Mouse (Mus musculus): ENCODE measurements around the gene Tnfrsf18. TPM values are rescaled to one million over a fixed set of nuclear protein-coding genes. Genes with fewer than 3 reads are reported as not detected.
A peak's percentile ranks its signal among the peaks of the same experiment; 100 is the strongest.

Tnfrsf18 gene
- polyA plus RNA-seq, 1 experiment: not detected

DNA sequence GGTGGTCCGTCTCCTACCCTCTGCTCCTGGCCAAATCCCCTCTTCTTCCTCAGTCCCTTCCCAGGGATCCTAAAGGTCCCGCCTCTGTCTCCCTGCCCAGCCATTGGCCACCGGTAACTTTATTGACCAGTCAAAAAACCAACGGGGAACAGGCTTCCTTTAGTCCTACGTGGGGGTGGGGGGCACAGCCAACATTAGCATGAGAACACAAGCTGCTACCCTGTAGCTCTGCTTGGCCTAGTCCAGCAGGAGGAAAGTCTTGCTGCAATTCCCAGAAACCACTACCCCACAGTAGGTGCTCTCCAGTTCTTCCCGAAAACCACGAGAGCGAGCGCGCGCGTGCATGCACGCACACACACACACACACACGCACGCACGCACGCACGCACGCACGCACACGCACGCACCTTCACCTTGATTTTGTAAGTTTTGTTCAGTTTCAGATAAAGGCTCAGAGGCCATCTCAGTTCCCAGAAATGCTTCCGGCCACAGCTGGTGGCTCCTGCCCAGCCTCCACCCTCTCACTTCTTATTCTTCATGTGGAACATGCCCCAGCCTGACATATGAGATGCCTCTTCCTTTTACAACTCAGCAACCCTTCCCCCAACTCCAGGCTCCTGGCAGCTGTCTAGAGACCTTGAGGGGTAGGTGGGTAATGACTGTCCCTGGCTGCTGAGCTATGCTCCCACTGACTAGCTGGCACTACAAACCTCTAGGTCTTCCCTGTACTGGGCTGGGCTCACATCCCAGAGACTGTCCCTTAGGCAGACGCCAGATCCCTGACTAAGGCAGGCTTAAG, 5.8 kb downstream of the Tnfrsf18 start:
- H3K4me1 ChIP-seq (ENCODE audit: control insufficient read depth, insufficient read depth, low read length): peaks cover 19% of the 10 kb centered on the region
- peak overlapping the region; percentile 72 for H3K4me3 ChIP-seq (ENCODE audit: control insufficient read depth, low read depth, low read length)
- H3K27me3 ChIP-seq (ENCODE audit: control insufficient read depth, insufficient read depth, low read length): no peaks in the 10 kb centered on the region
- H3K36me3 ChIP-seq (ENCODE audit: control insufficient read depth, insufficient read depth, low read length): no peaks in the 10 kb centered on the region
- H3K27ac ChIP-seq (ENCODE audit: control insufficient read depth, insufficient read depth, low read depth, low read length): peak overlapping the region; percentile 63
- TF ChIP-seq CTCF (IDR thresholded peaks at IDR 0.05; ENCODE audit: control insufficient read depth, insufficient read depth, insufficient replicate concordance, low read depth, low read length): no peak

DNA sequence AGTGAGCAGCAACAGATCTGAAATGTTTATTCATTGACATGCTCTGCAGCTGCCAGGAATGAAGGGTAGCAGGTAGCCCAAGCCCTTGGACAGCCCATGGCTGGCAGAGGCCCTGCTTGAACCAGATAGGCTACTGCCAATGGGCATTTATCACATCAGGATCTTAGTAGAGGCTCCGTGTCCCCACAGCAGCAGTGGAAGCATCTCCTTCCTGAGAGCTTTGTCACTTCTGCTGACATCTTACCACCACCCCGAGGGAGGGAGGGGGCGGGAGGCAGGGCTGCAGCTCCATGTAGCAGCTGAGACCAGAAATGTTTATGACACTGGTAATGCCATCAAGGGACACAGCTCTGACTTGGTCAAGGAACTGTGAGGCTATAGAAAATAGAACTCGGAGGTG, 6.9 kb downstream of the Tnfrsf18 start:
- Histone ChIP-seq H3K4me3 (ENCODE audit: control insufficient read depth, low read depth, low read length) (no peak overlapping the region), H3K36me3 (ENCODE audit: control insufficient read depth, insufficient read depth, low read length) (no peaks in the 10 kb centered on the region), H3K27me3 (ENCODE audit: control insufficient read depth, insufficient read depth, low read length) (no peaks in the 10 kb centered on the region), H3K27ac (ENCODE audit: control insufficient read depth, insufficient read depth, low read depth, low read length) (no peak overlapping the region), H3K4me1 (ENCODE audit: control insufficient read depth, insufficient read depth, low read length) (peaks cover 19% of the 10 kb centered on the region)
- TF ChIP-seq POLR2A (IDR thresholded peaks at IDR 0.05; ENCODE audit: control insufficient read depth, low read depth, low read length) (0 out of 2 replicates have a peak, but pooled peaks have one; percentile 27), CTCF (IDR thresholded peaks at IDR 0.05; ENCODE audit: control insufficient read depth, insufficient read depth, insufficient replicate concordance, low read depth, low read length) (no peak)

DNA sequence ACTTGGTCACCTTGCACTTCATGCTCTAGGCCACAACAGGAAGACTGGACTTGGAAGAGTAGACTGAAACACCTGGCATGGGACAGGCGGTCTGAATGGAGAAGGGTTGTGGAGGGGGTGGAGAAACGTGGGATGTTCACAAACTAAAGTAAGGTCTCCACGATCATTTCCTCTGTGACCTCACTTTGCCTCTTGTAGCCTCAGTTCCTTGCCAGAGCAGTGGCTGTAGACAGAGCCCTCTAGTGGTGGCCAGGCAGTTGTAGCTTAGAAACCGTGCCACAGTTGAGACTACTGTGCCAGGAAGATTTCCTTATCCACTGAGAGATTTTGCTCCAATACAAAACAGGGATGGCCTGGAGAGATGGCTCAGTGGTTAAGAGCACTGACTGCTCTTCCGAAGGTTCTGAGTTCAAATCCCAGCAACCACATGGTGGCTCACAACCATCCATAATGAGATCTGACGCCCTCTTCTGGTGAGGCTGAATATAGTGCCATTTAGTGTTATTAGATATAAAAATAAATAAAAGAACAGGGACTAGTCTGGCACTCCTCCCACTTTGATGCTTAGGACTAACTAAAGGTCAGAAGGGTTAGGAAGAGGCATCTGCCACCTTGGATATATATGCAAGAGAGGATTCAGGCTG, 7.6 kb downstream of the Tnfrsf18 start:
- Histone ChIP-seq H3K27ac (ENCODE audit: control insufficient read depth, insufficient read depth, low read depth, low read length) (no peak overlapping the region), H3K36me3 (ENCODE audit: control insufficient read depth, insufficient read depth, low read length) (no peaks in the 10 kb centered on the region), H3K4me3 (ENCODE audit: control insufficient read depth, low read depth, low read length) (no peak overlapping the region), H3K27me3 (ENCODE audit: control insufficient read depth, insufficient read depth, low read length) (no peaks in the 10 kb centered on the region), H3K4me1 (ENCODE audit: control insufficient read depth, insufficient read depth, low read length) (peaks cover 19% of the 10 kb centered on the region)
- TF ChIP-seq CTCF (IDR thresholded peaks at IDR 0.05; ENCODE audit: control insufficient read depth, insufficient read depth, insufficient replicate concordance, low read depth, low read length) (peak; percentile 25; the same call in 1 of the 2 replicates), POLR2A (IDR thresholded peaks at IDR 0.05; ENCODE audit: control insufficient read depth, low read depth, low read length) (no peak)

DNA sequence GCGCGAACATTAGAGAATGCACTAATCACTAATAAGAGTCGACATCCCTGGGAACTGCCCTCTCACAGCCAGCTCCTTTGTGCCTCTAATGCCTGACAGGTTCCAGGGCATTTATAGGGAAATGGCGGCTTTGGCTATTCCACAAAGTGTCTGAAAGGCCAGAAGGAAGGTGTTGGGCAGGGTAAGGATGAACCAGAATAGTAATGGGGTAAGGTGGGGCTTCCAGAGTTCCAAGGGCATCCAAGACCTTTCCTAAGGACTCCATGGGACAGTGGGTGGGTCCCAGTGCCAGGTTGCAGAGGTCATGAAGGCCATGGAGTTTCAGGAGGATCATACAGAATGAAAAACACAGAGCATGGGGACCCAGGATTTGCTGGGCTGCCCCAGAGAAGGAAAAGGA, 8.3 kb downstream of the Tnfrsf18 start:
- TF ChIP-seq POLR2A (IDR thresholded peaks at IDR 0.05; ENCODE audit: control insufficient read depth, low read depth, low read length): no peak
- TF ChIP-seq CTCF (IDR thresholded peaks at IDR 0.05; ENCODE audit: control insufficient read depth, insufficient read depth, insufficient replicate concordance, low read depth, low read length): no peak
- Histone ChIP-seq H3K4me3 (ENCODE audit: control insufficient read depth, low read depth, low read length) (no peak overlapping the region), H3K36me3 (ENCODE audit: control insufficient read depth, insufficient read depth, low read length) (no peaks in the 10 kb centered on the region), H3K4me1 (ENCODE audit: control insufficient read depth, insufficient read depth, low read length) (peaks cover 19% of the 10 kb centered on the region), H3K27ac (ENCODE audit: control insufficient read depth, insufficient read depth, low read depth, low read length) (no peak overlapping the region), H3K27me3 (ENCODE audit: control insufficient read depth, insufficient read depth, low read length) (no peaks in the 10 kb centered on the region)

DNA sequence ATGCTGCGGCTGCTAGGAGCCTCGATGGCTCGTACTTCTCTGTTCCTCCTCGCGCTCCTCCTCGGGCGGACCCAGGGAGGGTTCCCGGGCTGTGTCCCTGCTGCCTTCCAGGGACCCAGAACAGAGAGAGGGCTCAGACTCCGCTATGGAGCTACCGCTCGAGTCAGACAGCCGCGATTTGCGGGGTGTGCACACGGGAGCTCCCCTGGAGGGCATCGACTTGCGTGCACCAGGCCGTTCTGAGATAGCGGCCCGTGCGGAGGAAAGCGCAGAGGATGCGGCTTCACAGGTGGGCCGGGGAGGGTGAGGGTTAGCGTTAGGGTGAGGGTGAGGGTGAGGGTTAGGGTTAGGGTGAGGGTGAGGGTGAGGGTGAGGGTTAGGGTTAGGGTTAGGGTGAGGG, 8.9 kb downstream of the Tnfrsf18 start:
- TF ChIP-seq CTCF (IDR thresholded peaks at IDR 0.05; ENCODE audit: control insufficient read depth, insufficient read depth, insufficient replicate concordance, low read depth, low read length): no peak
- no peak for TF ChIP-seq POLR2A (IDR thresholded peaks at IDR 0.05; ENCODE audit: control insufficient read depth, low read depth, low read length)
- Histone ChIP-seq H3K4me1 (ENCODE audit: control insufficient read depth, insufficient read depth, low read length) (peaks cover 19% of the 10 kb centered on the region), H3K4me3 (ENCODE audit: control insufficient read depth, low read depth, low read length) (peak overlapping the region; percentile 8), H3K36me3 (ENCODE audit: control insufficient read depth, insufficient read depth, low read length) (no peaks in the 10 kb centered on the region), H3K27ac (ENCODE audit: control insufficient read depth, insufficient read depth, low read depth, low read length) (no peak overlapping the region), H3K27me3 (ENCODE audit: control insufficient read depth, insufficient read depth, low read length) (no peaks in the 10 kb centered on the region)

DNA sequence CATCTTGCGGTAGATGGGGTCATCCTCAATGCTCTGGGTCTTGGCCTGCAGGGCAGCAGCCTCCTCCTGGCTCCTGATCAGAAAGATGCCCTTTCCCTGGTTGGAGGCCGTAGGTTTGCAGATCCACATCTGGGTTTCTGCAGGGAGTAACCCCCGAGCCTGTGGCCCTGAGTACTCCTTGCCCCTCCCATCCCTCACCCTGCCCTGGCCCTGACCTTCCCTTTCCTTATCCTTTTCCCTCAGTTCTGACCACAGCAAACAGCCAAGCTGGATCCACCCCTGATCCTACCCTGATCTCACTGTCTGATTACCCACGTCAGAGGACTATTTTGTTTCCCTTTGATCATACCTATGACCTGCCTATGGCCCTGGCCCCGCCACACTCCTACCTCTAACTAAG, 18.8 kb downstream of the Tnfrsf18 start:
- H3K27ac ChIP-seq (ENCODE audit: control insufficient read depth, insufficient read depth, low read depth, low read length): no peak overlapping the region
- no peaks in the 10 kb centered on the region for H3K27me3 ChIP-seq (ENCODE audit: control insufficient read depth, insufficient read depth, low read length)
- TF ChIP-seq POLR2A (IDR thresholded peaks at IDR 0.05; ENCODE audit: control insufficient read depth, low read depth, low read length) (no peak), CTCF (IDR thresholded peaks at IDR 0.05; ENCODE audit: control insufficient read depth, insufficient read depth, insufficient replicate concordance, low read depth, low read length) (no peak)
- peaks cover 2% of the 10 kb centered on the region for H3K4me1 ChIP-seq (ENCODE audit: control insufficient read depth, insufficient read depth, low read length)
- peak overlapping the region; percentile 11 for H3K4me3 ChIP-seq (ENCODE audit: control insufficient read depth, low read depth, low read length)
- no peaks in the 10 kb centered on the region for H3K36me3 ChIP-seq (ENCODE audit: control insufficient read depth, insufficient read depth, low read length)

DNA sequence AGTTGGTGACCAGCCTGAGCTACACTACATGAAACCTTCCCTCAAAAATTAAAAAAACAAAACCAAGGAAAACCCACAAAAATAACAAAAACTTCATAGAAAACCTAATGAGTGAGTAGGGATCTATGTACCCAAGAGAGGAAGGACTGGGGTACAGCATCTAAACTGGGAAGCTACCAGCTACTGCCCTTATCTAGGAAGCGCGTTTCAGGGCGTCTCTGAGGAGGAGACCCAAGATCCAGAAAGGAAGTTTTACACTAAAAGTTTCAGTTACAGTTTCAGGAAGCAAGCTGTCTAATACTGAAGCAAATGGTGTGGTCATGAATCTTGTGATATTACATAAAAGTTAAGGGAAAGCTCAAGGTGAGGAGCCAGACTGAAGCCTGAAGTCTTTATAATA, 23.8 kb downstream of the Tnfrsf18 start:
- H3K27ac ChIP-seq (ENCODE audit: control insufficient read depth, insufficient read depth, low read depth, low read length): no peak overlapping the region
- peak overlapping the region; percentile 89 for H3K4me3 ChIP-seq (ENCODE audit: control insufficient read depth, low read depth, low read length)
- H3K36me3 ChIP-seq (ENCODE audit: control insufficient read depth, insufficient read depth, low read length): no peaks in the 10 kb centered on the region
- H3K4me1 ChIP-seq (ENCODE audit: control insufficient read depth, insufficient read depth, low read length): no peaks in the 10 kb centered on the region
- TF ChIP-seq POLR2A (IDR thresholded peaks at IDR 0.05; ENCODE audit: control insufficient read depth, low read depth, low read length) (no peak), CTCF (IDR thresholded peaks at IDR 0.05; ENCODE audit: control insufficient read depth, insufficient read depth, insufficient replicate concordance, low read depth, low read length) (no peak)
- H3K27me3 ChIP-seq (ENCODE audit: control insufficient read depth, insufficient read depth, low read length): no peaks in the 10 kb centered on the region

All from testis, adult 2 months (tissue).